Mouse (Mus musculus): ENCODE data around the gene G430095P16Rik. TPM values are rescaled to one million over a fixed set of nuclear protein-coding genes. Genes with fewer than 3 reads are reported as not detected.

Gene G430095P16Rik
- polyA plus RNA-seq, 1 experiment from 2014 or later = 6.2 TPM

DNA sequence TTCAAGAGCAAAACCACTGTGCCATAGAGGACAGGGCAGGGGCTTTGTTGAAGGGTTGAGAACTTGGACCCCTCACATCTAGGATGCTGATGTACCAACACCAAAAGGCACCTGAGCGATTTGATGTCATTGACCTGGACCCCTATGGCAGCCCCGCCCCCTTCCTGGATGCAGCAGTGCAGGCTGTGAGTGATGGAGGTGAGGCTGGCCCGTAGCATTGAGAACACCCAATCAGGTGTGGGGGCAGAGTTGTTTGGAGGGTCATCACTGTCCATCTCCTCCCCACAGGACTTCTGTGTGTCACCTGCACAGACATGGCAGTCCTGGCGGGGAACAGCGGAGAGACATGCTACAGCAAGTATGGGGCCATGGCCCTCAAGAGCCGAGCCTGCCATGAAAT lies 27.7 kb upstream of the G430095P16Rik start:
- no peak overlapping the region for H3K27ac ChIP-seq
- 89% methylated on average over 6 of the region's 6 CpGs for WGBS
- no peaks in the 10 kb centered on the region for H3K27me3 ChIP-seq
- H3K4me1 ChIP-seq = peaks cover 6% of the 10 kb centered on the region
- H3K4me2 ChIP-seq = no peak overlapping the region
- peaks cover 84% of the 10 kb centered on the region for H3K36me3 ChIP-seq
- H3K4me3 ChIP-seq = no peak overlapping the region
- no peak overlapping the region for H3K9ac ChIP-seq
- H3K9me3 ChIP-seq = no peaks in the 10 kb centered on the region
- ATAC-seq (ENCODE audit: insufficient number of reproducible peaks, insufficient read depth, low FRiP score, low TSS enrichment, low read depth) = no peak

DNA sequence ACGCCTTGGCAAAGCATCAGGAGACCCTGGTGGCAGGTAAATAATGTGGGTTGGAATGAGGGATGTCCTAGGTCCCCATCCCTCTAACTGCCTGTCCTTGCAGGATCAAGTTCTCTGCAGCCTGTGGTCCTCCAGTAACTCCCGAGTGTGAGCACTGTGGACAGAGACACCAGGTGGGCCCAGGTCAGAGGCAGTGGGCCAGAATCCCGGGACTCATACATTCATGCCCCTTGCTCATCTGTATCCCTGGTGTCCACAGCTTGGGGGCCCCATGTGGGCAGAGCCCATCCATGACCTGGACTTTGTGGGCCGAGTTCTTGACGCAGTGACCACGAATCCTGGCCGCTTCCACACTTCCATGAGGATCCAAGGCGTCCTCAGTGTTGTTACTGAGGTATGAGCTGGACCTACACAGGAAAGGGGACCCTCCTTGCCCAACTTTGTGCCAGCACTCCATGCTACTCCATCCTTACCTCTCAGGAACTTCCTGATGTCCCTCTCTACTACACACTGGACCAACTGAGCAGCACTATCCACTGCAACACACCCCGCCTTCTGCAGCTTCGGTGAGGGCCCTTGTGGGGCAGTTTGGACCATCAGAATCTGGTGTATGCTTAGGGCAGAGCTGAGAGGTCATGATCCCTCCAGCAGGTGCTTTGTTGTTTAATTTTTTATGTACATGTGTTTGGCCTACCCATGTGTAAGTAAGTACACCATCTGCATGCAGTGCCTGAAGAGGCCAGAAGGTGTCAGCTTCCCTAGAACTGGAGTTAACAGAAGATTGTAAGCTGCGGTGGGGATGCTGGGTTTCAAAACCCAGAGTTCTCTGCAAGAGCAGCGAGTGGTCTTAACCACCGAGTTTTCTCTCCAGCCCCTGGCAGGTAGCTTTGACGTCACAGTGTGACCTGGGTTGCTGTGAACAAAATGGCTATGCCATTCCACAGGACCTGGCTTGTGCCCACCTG lies 25.4 kb upstream of the G430095P16Rik start:
- 86% methylated on average over 14 of the region's 14 CpGs for WGBS
- ATAC-seq (ENCODE audit: insufficient number of reproducible peaks, insufficient read depth, low FRiP score, low TSS enrichment, low read depth) = no peak
- H3K4me3 ChIP-seq = no peak overlapping the region

GRCm38 (mm10) chr8:84698288-84698687 lies 24.5 kb upstream of the G430095P16Rik start:
- peaks cover 14% of the 10 kb centered on the region for H3K4me1 ChIP-seq
- no peak overlapping the region for H3K4me3 ChIP-seq
- peaks cover 25% of the 10 kb centered on the region for H3K27me3 ChIP-seq
- H3K36me3 ChIP-seq = peaks cover 67% of the 10 kb centered on the region
- H3K4me2 ChIP-seq = no peak overlapping the region
- H3K9ac ChIP-seq = no peak overlapping the region
- WGBS = 98% methylated on average over 5 of the region's 5 CpGs
- H3K27ac ChIP-seq = no peak overlapping the region
- ATAC-seq (ENCODE audit: insufficient number of reproducible peaks, insufficient read depth, low FRiP score, low TSS enrichment, low read depth) = no peak
- no peaks in the 10 kb centered on the region for H3K9me3 ChIP-seq

More for the DNA sequence above, 25.4 kb upstream of the G430095P16Rik start:
- Histone ChIP-seq H3K36me3 (peaks cover 72% of the 10 kb centered on the region), H3K27ac (no peak overlapping the region), H3K4me2 (no peak overlapping the region), H3K4me1 (peaks cover 14% of the 10 kb centered on the region), H3K9ac (no peak overlapping the region), H3K9me3 (no peaks in the 10 kb centered on the region), H3K27me3 (peaks cover 16% of the 10 kb centered on the region)

GRCm38 (mm10) chr8:84698929-84699401 lies 23.8 kb upstream of the G430095P16Rik start:
- 91% methylated on average over 9 of the region's 9 CpGs for WGBS
- Histone ChIP-seq H3K36me3 (peaks cover 61% of the 10 kb centered on the region), H3K9me3 (no peaks in the 10 kb centered on the region), H3K4me1 (peaks cover 15% of the 10 kb centered on the region), H3K27me3 (peaks cover 32% of the 10 kb centered on the region), H3K4me3 (no peak overlapping the region), H3K4me2 (no peak overlapping the region), H3K9ac (no peak overlapping the region), H3K27ac (peak overlapping the region; percentile 57; the same call in 1 of the 2 replicates)
- no peak for ATAC-seq (ENCODE audit: insufficient number of reproducible peaks, insufficient read depth, low FRiP score, low TSS enrichment, low read depth)

GRCm38 (mm10) chr8:84699861-84700322 lies 22.9 kb upstream of the G430095P16Rik start:
- Histone ChIP-seq H3K27ac (peak overlapping the region; percentile 28; the same call in 1 of the 2 replicates), H3K27me3 (peaks cover 41% of the 10 kb centered on the region), H3K9me3 (no peaks in the 10 kb centered on the region), H3K9ac (no peak overlapping the region), H3K4me2 (no peak overlapping the region), H3K4me3 (no peak overlapping the region), H3K36me3 (peaks cover 54% of the 10 kb centered on the region), H3K4me1 (peaks cover 25% of the 10 kb centered on the region)
- WGBS = 65% methylated on average over 7 of the region's 7 CpGs
- no peak for ATAC-seq (ENCODE audit: insufficient number of reproducible peaks, insufficient read depth, low FRiP score, low TSS enrichment, low read depth)

- peaks cover 47% of the 10 kb centered on the region for H3K36me3 ChIP-seq
- H3K27ac ChIP-seq = peak overlapping the region; percentile 28; the same call in 1 of the 2 replicates
- no peaks in the 10 kb centered on the region for H3K9me3 ChIP-seq
- H3K27me3 ChIP-seq = peaks cover 47% of the 10 kb centered on the region
- H3K4me1 ChIP-seq = peaks cover 31% of the 10 kb centered on the region
- no peak overlapping the region for H3K4me3 ChIP-seq
- no peak overlapping the region for H3K4me2 ChIP-seq
- WGBS = 81% methylated on average over 5 of the region's 5 CpGs
- no peak overlapping the region for H3K9ac ChIP-seq
- no peak for ATAC-seq (ENCODE audit: insufficient number of reproducible peaks, insufficient read depth, low FRiP score, low TSS enrichment, low read depth)
Measured at GRCm38 (mm10) chr8:84700526-84700925, 22.3 kb upstream of the G430095P16Rik start.

- peak within 1 kb of the TSS; percentile 20 for H3K4me3 ChIP-seq
- H3K4me1 ChIP-seq = peaks cover 33% of the 10 kb centered on the region
- H3K4me2 ChIP-seq = peak within 1 kb of the TSS; percentile 46
- H3K9ac ChIP-seq = peak within 1 kb of the TSS; percentile 46
- H3K27ac ChIP-seq = peak within 1 kb of the TSS; percentile 51
- peak; percentile 12; the same call in 1 of the 2 replicates for ATAC-seq (ENCODE audit: insufficient number of reproducible peaks, insufficient read depth, low FRiP score, low TSS enrichment, low read depth)
- no peaks in the 10 kb centered on the region for H3K9me3 ChIP-seq
- H3K36me3 ChIP-seq = peaks cover 42% of the 10 kb centered on the region
- H3K27me3 ChIP-seq = peaks cover 50% of the 10 kb centered on the region
- 13% methylated on average over 34 of the region's 34 CpGs for WGBS
Measured at GRCm38 (mm10) chr8:84700941-84701911, 21.6 kb upstream of the G430095P16Rik start, which contains the start of gene Lyl1. Lyl1 (plus strand) TSS chr8:84701457.

DNA sequence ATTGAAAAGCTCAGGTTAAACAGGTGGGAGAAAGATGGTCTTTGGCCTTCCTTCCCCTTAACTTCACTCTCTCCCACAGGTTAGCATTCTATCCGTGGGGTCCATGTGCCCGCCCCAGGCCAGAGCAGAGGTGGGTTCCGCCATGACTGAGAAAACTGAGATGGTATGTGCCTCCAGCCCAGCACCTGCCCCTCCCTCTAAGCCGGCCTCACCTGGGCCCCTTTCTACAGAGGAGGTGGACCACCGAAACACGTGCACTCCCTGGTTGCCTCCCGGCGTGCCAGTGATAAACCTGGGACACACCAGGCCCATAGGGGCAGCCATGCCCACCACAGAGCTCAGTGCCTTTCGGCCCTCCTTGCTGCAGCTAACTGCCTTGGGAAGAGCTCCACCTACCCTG lies 20.2 kb upstream of the G430095P16Rik start:
- Histone ChIP-seq H3K4me2 (peak overlapping the region; percentile 46), H3K4me3 (peak overlapping the region; percentile 20; the same call in 1 of the 2 replicates), H3K4me1 (peaks cover 45% of the 10 kb centered on the region), H3K27me3 (peaks cover 63% of the 10 kb centered on the region), H3K36me3 (peaks cover 31% of the 10 kb centered on the region), H3K27ac (no peak overlapping the region), H3K9ac (0 out of 2 replicates have a peak overlapping the region, but pooled peaks have one; percentile 46), H3K9me3 (no peaks in the 10 kb centered on the region)
- no peak for ATAC-seq (ENCODE audit: insufficient number of reproducible peaks, insufficient read depth, low FRiP score, low TSS enrichment, low read depth)
- WGBS = 70% methylated on average over 9 of the region's 9 CpGs

DNA sequence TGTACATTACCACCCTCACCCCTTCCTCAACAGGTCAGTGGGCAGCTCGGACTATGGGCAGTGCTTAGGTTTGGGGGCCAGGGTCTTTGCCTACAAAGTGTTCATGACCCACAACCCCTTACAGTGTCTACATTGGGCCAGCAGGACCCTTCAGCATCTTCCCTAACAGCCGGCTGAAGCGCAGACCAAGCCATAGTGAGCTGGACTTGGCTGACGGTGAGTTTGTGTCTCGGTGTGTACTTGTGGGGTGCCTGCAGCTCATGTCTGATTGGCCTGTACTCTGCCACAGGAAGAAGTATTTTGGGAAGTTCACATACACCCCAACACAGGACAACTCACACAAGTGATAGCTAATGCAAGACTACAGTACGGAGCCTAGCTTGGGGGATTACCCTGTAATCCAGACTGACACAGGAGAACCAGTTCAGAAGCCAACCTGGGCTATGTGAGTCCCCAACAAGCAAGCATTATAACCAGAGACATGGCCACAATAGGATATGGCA lies 19.8 kb upstream of the G430095P16Rik start:
- H3K4me3 ChIP-seq = peak overlapping the region; percentile 20
- no peak overlapping the region for H3K27ac ChIP-seq
- H3K9ac ChIP-seq = no peak overlapping the region
- peaks cover 67% of the 10 kb centered on the region for H3K27me3 ChIP-seq
- H3K36me3 ChIP-seq = peaks cover 31% of the 10 kb centered on the region
- WGBS = 83% methylated on average over 6 of the region's 6 CpGs
- H3K9me3 ChIP-seq = no peaks in the 10 kb centered on the region
- peaks cover 50% of the 10 kb centered on the region for H3K4me1 ChIP-seq
- no peak for ATAC-seq (ENCODE audit: insufficient number of reproducible peaks, insufficient read depth, low FRiP score, low TSS enrichment, low read depth)
- H3K4me2 ChIP-seq = peak overlapping the region; percentile 46

- Histone ChIP-seq H3K36me3 (peaks cover 28% of the 10 kb centered on the region), H3K4me1 (peaks cover 54% of the 10 kb centered on the region)
- ATAC-seq (ENCODE audit: insufficient number of reproducible peaks, insufficient read depth, low FRiP score, low TSS enrichment, low read depth) = no peak
Measured at GRCm38 (mm10) chr8:84703466-84704249, 19.1 kb upstream of the G430095P16Rik start.

More at GRCm38 (mm10) chr8:84703466-84704249, 19.1 kb upstream of the G430095P16Rik start:
- Histone ChIP-seq H3K4me2 (peak overlapping the region; percentile 46), H3K4me3 (peak overlapping the region; percentile 20), H3K27ac (no peak overlapping the region), H3K9me3 (no peaks in the 10 kb centered on the region), H3K27me3 (peaks cover 72% of the 10 kb centered on the region), H3K9ac (no peak overlapping the region)
- 13% methylated on average over 38 of the region's 38 CpGs for WGBS

Data from embryonic facial prominence, embryonic 13.5 days (tissue).